Mouse (Mus musculus) heart, embryonic 10.5 days (tissue): ENCODE measurements around the gene Megf11. TPM values are rescaled to one million over a fixed set of nuclear protein-coding genes. Genes with fewer than 3 reads are reported as not detected.
A peak's percentile ranks its signal among the peaks of the same experiment; 100 is the strongest.

Experiments used
- DNase-seq: peaks from one replicate; pipeline ENCODE4 v3.0.0-alpha.2; 2017; ENCODE audit warnings: low spot score
- H3K27ac ChIP-seq: fragments of 300-500 bp; sonication (generic); 2 replicates; pipeline ENCODE4 v1.5.1; 2016; ENCODE audit warnings: mild to moderate bottlenecking
- H3K27me3 ChIP-seq: fragments of 300-500 bp; sonication (generic); 2 replicates; pipeline ENCODE4 v1.6.1; 2016; ENCODE audit warnings: mild to moderate bottlenecking; ENCODE audit not compliant: poor library complexity, insufficient read depth, severe bottlenecking
- H3K36me3 ChIP-seq: fragments of 300-500 bp; sonication (generic); 2 replicates; pipeline ENCODE4 v1.6.1; 2016; ENCODE audit warnings: mild to moderate bottlenecking, moderate library complexity
- H3K4me1 ChIP-seq: fragments of 300-500 bp; sonication (generic); 2 replicates; pipeline ENCODE4 v1.6.1; 2016; ENCODE audit warnings: mild to moderate bottlenecking
- H3K4me3 ChIP-seq: fragments of 300-500 bp; sonication (generic); 2 replicates; pipeline ENCODE4 v1.5.1; 2016; ENCODE audit warnings: mild to moderate bottlenecking, moderate library complexity
- H3K9me3 ChIP-seq: fragments of 300-500 bp; sonication (generic); 2 replicates; pipeline ENCODE4 v1.6.1; 2016; ENCODE audit warnings: mild to moderate bottlenecking, moderate library complexity
- WGBS: fragments of 180-500 bp; shearing (Covaris S2); methylation state at CpG from one replicate; pipeline ENCODE4 v1.1.7; 2016; 5-methylcytosine and 5-hydroxymethylcytosine counted together
- polyA plus RNA-seq: library from polyadenylated mRNA; unstranded; fragments of >200 nt; fragmentation: Nextera tagmentation; extraction: Ambion mirVana; gene quantifications from 2 replicates; pipeline ENCODE4 v1.2.1, GENCODE M21; 2016

Megf11 gene
- polyA plus RNA-seq, 1 experiment from 2014 or later = 0.40 TPM

GRCm38 (mm10) chr9:64612121-64612983 lies 226.9 kb downstream of the Megf11 start:
- H3K4me1 ChIP-seq = no peaks in the 10 kb centered on the region
- peaks cover 18% of the 10 kb centered on the region; the same call in 1 of the 2 replicates for H3K27me3 ChIP-seq
- H3K9me3 ChIP-seq = no peaks in the 10 kb centered on the region
- no peak overlapping the region for H3K27ac ChIP-seq
- WGBS = 25% methylated on average over 7 of the region's 7 CpGs
- H3K4me3 ChIP-seq = no peak overlapping the region
- H3K36me3 ChIP-seq = no peaks in the 10 kb centered on the region
- no peak for DNase-seq

- no peak overlapping the region for H3K4me3 ChIP-seq
- no peaks in the 10 kb centered on the region for H3K9me3 ChIP-seq
- H3K4me1 ChIP-seq = no peaks in the 10 kb centered on the region
- no peaks in the 10 kb centered on the region for H3K36me3 ChIP-seq
- WGBS = 47% methylated on average over 7 of the region's 7 CpGs
- no peak for DNase-seq
- peaks cover 13% of the 10 kb centered on the region; the same call in 1 of the 2 replicates for H3K27me3 ChIP-seq
- H3K27ac ChIP-seq = no peak overlapping the region
These were observed 227.7 kb downstream of the Megf11 start for GRCm38 (mm10) chr9:64612984-64613649.

GRCm38 (mm10) chr9:64617413-64617812 lies 232.0 kb downstream of the Megf11 start:
- Histone ChIP-seq H3K4me1 (no peaks in the 10 kb centered on the region), H3K4me3 (no peak overlapping the region), H3K27ac (no peak overlapping the region), H3K36me3 (no peaks in the 10 kb centered on the region), H3K27me3 (peaks cover 4% of the 10 kb centered on the region; the same call in 1 of the 2 replicates), H3K9me3 (no peaks in the 10 kb centered on the region)
- 59% methylated on average over 5 of the region's 5 CpGs for WGBS
- no peak for DNase-seq

GRCm38 (mm10) chr9:64618433-64618832 lies 233.0 kb downstream of the Megf11 start:
- Histone ChIP-seq H3K4me3 (no peak overlapping the region), H3K27ac (no peak overlapping the region), H3K27me3 (peaks cover 4% of the 10 kb centered on the region; the same call in 1 of the 2 replicates), H3K4me1 (no peaks in the 10 kb centered on the region), H3K36me3 (no peaks in the 10 kb centered on the region), H3K9me3 (no peaks in the 10 kb centered on the region)
- DNase-seq = no peak
- 77% methylated on average over 3 of the region's 3 CpGs for WGBS

GRCm38 (mm10) chr9:64619440-64619839 lies 234.0 kb downstream of the Megf11 start:
- 80% methylated on average over 10 of the region's 10 CpGs for WGBS
- no peak for DNase-seq

GRCm38 (mm10) chr9:64620596-64620995 lies 235.2 kb downstream of the Megf11 start:
- H3K4me3 ChIP-seq = no peak overlapping the region
- H3K4me1 ChIP-seq = no peaks in the 10 kb centered on the region
- no peak for DNase-seq
- H3K27ac ChIP-seq = no peak overlapping the region
- peaks cover 4% of the 10 kb centered on the region; the same call in 1 of the 2 replicates for H3K27me3 ChIP-seq
- H3K36me3 ChIP-seq = no peaks in the 10 kb centered on the region
- H3K9me3 ChIP-seq = no peaks in the 10 kb centered on the region
- 62% methylated on average over 8 of the region's 8 CpGs for WGBS

More at GRCm38 (mm10) chr9:64619440-64619839, 234.0 kb downstream of the Megf11 start:
- Histone ChIP-seq H3K27me3 (peaks cover 4% of the 10 kb centered on the region; the same call in 1 of the 2 replicates), H3K4me1 (no peaks in the 10 kb centered on the region), H3K9me3 (no peaks in the 10 kb centered on the region), H3K27ac (no peak overlapping the region), H3K36me3 (no peaks in the 10 kb centered on the region), H3K4me3 (no peak overlapping the region)

GRCm38 (mm10) chr9:64621499-64622296 lies 236.3 kb downstream of the Megf11 start:
- H3K27me3 ChIP-seq = peaks cover 4% of the 10 kb centered on the region; the same call in 1 of the 2 replicates
- no peak for DNase-seq
- no peak overlapping the region for H3K4me3 ChIP-seq
- H3K9me3 ChIP-seq = no peaks in the 10 kb centered on the region
- H3K4me1 ChIP-seq = no peaks in the 10 kb centered on the region
- H3K36me3 ChIP-seq = no peaks in the 10 kb centered on the region
- whole genome bisulfite sequencing = 58% methylated on average over 5 of the region's 5 CpGs
- no peak overlapping the region for H3K27ac ChIP-seq

- 78% methylated on average over 4 of the region's 4 CpGs for WGBS
- H3K4me1 ChIP-seq = no peaks in the 10 kb centered on the region
These were observed 237.9 kb downstream of the Megf11 start for GRCm38 (mm10) chr9:64623361-64623760.

GRCm38 (mm10) chr9:64624536-64624935 lies 239.1 kb downstream of the Megf11 start:
- peak; percentile 87 for DNase-seq
- Histone ChIP-seq H3K4me3 (no peak overlapping the region), H3K4me1 (no peaks in the 10 kb centered on the region), H3K27me3 (peaks cover 4% of the 10 kb centered on the region; the same call in 1 of the 2 replicates), H3K27ac (no peak overlapping the region), H3K36me3 (no peaks in the 10 kb centered on the region), H3K9me3 (no peaks in the 10 kb centered on the region)
- 67% methylated on average over 8 of the region's 8 CpGs for WGBS

More at GRCm38 (mm10) chr9:64623361-64623760, 237.9 kb downstream of the Megf11 start:
- DNase-seq = no peak
- Histone ChIP-seq H3K4me3 (no peak overlapping the region), H3K9me3 (no peaks in the 10 kb centered on the region), H3K27me3 (peaks cover 4% of the 10 kb centered on the region; the same call in 1 of the 2 replicates), H3K27ac (no peak overlapping the region), H3K36me3 (no peaks in the 10 kb centered on the region)

- Histone ChIP-seq H3K27ac (no peak overlapping the region), H3K36me3 (no peaks in the 10 kb centered on the region), H3K9me3 (no peaks in the 10 kb centered on the region), H3K4me1 (no peaks in the 10 kb centered on the region), H3K27me3 (no peaks in the 10 kb centered on the region), H3K4me3 (no peak overlapping the region)
- WGBS = 57% methylated on average over 1 of the region's 1 CpGs
- no peak for DNase-seq
These were observed 244.4 kb downstream of the Megf11 start for GRCm38 (mm10) chr9:64629802-64630201.

GRCm38 (mm10) chr9:64633169-64633568 lies 247.7 kb downstream of the Megf11 start:
- no peak for DNase-seq

GRCm38 (mm10) chr9:64636111-64636510 lies 250.7 kb downstream of the Megf11 start:
- no peak for DNase-seq
- Histone ChIP-seq H3K27ac (no peak overlapping the region), H3K9me3 (no peaks in the 10 kb centered on the region), H3K36me3 (no peaks in the 10 kb centered on the region), H3K4me3 (no peak overlapping the region), H3K27me3 (peaks cover 53% of the 10 kb centered on the region), H3K4me1 (peaks cover 14% of the 10 kb centered on the region)
- WGBS = 69% methylated on average over 6 of the region's 6 CpGs

More at GRCm38 (mm10) chr9:64633169-64633568, 247.7 kb downstream of the Megf11 start:
- Histone ChIP-seq H3K4me3 (no peak overlapping the region), H3K27ac (no peak overlapping the region), H3K9me3 (no peaks in the 10 kb centered on the region), H3K4me1 (peaks cover 5% of the 10 kb centered on the region), H3K36me3 (no peaks in the 10 kb centered on the region), H3K27me3 (peaks cover 32% of the 10 kb centered on the region)
- 90% methylated on average over 3 of the region's 3 CpGs for WGBS
